Mouse (Mus musculus) limb, embryonic 14.5 days (tissue): ENCODE data around the gene Adcyap1r1. TPM values are rescaled to one million over a fixed set of nuclear protein-coding genes. Genes with fewer than 3 reads are reported as not detected.

Experiments
- ATAC-seq: fragments of 200-750 bp; cut with Nextera tagmentation; 2 replicates; pipeline ENCODE4 v1.8.0; 2017; ENCODE audit warnings: low read depth, moderate number of reproducible peaks, moderate TSS enrichment; ENCODE audit not compliant: low FRiP score
- DNase-seq: peaks from one replicate; pipeline ENCODE4 v3.0.0-alpha.2; 2015; ENCODE audit warnings: low spot score
- H3K27ac ChIP-seq: fragments of 300-500 bp; sonication (generic); replicated peaks from 2 replicates; pipeline ENCODE4 v1.5.1; 2014; ENCODE audit warnings: low read depth, mild to moderate bottlenecking, low read length, moderate library complexity, mixed read lengths
- H3K27me3 ChIP-seq: fragments of 300-500 bp; sonication (generic); 2 replicates; pipeline ENCODE4 v1.6.1; 2014; ENCODE audit warnings: low read length, mixed read lengths; ENCODE audit not compliant: control insufficient read depth, insufficient read depth
- H3K36me3 ChIP-seq: fragments of 300-500 bp; sonication (generic); 2 replicates; pipeline ENCODE4 v1.6.1; 2014; ENCODE audit warnings: mild to moderate bottlenecking, low read length, moderate library complexity, mixed read lengths; ENCODE audit not compliant: control insufficient read depth, insufficient read depth
- H3K4me1 ChIP-seq: fragments of 300-500 bp; sonication (generic); 2 replicates; pipeline ENCODE4 v1.6.1; 2014; ENCODE audit warnings: antibody characterized with exemption, low read length, mixed read lengths; ENCODE audit not compliant: control insufficient read depth, insufficient read depth
- H3K4me2 ChIP-seq: fragments of 300-500 bp; sonication (generic); replicated peaks from 2 replicates; pipeline ENCODE4 v1.6.1; 2014; ENCODE audit warnings: low read depth, mild to moderate bottlenecking, low read length, moderate library complexity; ENCODE audit not compliant: severe bottlenecking
- H3K4me3 ChIP-seq: fragments of 300-500 bp; sonication (generic); replicated peaks from 2 replicates; pipeline ENCODE4 v1.5.1; 2014; ENCODE audit warnings: low read length
- H3K9ac ChIP-seq: fragments of 300-500 bp; sonication (generic); 2 replicates; pipeline ENCODE4 v1.6.1; 2014; ENCODE audit warnings: mild to moderate bottlenecking, low read depth, low read length, moderate library complexity; ENCODE audit not compliant: severe bottlenecking
- H3K9me3 ChIP-seq: fragments of 300-500 bp; sonication (generic); 2 replicates; pipeline ENCODE4 v1.6.1; 2016; ENCODE audit warnings: low read length; ENCODE audit not compliant: control insufficient read depth
- POLR2A ChIP-seq: fragments of 200-500 bp; IDR thresholded peaks from 2 replicates; pipeline ENCODE4 v1.8.0; 2012; ENCODE audit warnings: inconsistent platforms, mild to moderate bottlenecking, moderate library complexity, borderline replicate concordance; ENCODE audit not compliant: insufficient read depth, insufficient read length; ENCODE audit errors: extremely low read depth
- WGBS: fragments of 180-500 bp; shearing (Covaris S2); extraction: QIAGEN DNeasy Blood & Tissue Kit; methylation state at CpG from one replicate; pipeline ENCODE4 v1.1.7; 2014; 5-methylcytosine and 5-hydroxymethylcytosine counted together
- polyA plus RNA-seq, 2 experiments: library from polyadenylated mRNA; depleted of rRNA in 1 of 2; stranded (reverse) in 1 of 2; unstranded in 1 of 2; fragments of >200 nt; fragmentation: Nextera tagmentation in 1 of 2; extraction: Ambion mirVana in 1 of 2; gene quantifications; 2 replicates each; pipeline versions ENCODE4 v1.2.1 to v1.2.3; 2012 to 2014

Adcyap1r1 gene
- polyA plus RNA-seq, 2 experiments, result 2.2 to 3.0 TPM

GRCm38 (mm10) chr6:55420869-55421361 is 30.9 kb upstream of the Adcyap1r1 start:
- no peaks in the 10 kb centered on the region for H3K4me1 ChIP-seq
- ATAC-seq (no peak), DNase-seq (no peak)
- WGBS, result 50% methylated on average over 1 of the region's 1 CpGs
- no peak overlapping the region for H3K27ac ChIP-seq
- no peak overlapping the region for H3K4me3 ChIP-seq
- no peaks in the 10 kb centered on the region for H3K36me3 ChIP-seq
- TF ChIP-seq POLR2A, result no peak
- no peak overlapping the region for H3K4me2 ChIP-seq
- H3K9ac ChIP-seq, result no peak overlapping the region
- H3K27me3 ChIP-seq, result no peaks in the 10 kb centered on the region
- no peaks in the 10 kb centered on the region for H3K9me3 ChIP-seq

DNA sequence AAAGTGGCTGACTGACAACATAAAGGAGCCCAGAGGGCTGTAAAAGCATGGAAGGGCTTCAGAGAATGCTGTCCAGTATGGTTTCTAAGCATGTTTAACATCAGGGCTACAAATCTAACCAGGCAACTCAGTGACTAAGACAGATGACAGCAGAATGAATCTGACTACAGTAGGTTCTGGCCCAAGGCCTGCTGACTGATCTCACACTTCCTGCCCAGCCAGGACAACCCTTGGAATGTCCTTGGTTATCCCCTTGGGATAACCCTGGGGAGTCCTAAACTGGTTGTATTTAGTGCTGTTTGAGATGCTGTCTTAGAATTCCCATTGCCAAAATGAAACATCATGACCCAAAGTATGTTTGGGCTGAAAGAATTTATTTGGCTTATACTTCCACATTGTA is 19.7 kb upstream of the Adcyap1r1 start:
- no peak overlapping the region for H3K4me3 ChIP-seq
- DNase-seq (no peak), ATAC-seq (no peak)
- H3K27me3 ChIP-seq, result no peaks in the 10 kb centered on the region
- no peaks in the 10 kb centered on the region for H3K4me1 ChIP-seq
- TF ChIP-seq POLR2A, result no peak
- H3K9me3 ChIP-seq, result no peaks in the 10 kb centered on the region
- no peak overlapping the region for H3K27ac ChIP-seq
- H3K4me2 ChIP-seq, result no peak overlapping the region
- H3K36me3 ChIP-seq, result no peaks in the 10 kb centered on the region
- no peak overlapping the region for H3K9ac ChIP-seq

DNA sequence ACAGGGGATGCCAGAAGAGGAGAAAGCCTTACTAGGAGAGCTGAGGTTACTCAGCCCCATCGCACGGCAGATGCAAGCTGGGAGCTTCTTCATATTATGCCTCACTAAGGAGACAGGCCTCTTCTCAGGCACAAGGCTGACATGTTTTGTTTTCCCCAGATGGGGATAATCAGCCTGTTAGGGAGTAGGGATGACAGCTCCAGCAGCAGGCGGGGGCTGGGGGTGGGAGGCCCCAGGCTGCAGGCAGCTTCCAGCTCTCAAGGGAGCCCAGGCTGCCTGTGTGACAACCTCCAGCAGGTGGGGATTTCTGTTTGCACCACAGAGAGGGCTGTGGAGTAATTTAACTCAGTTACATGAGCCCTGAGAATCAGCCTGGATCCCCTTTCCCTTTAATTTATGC is 17.4 kb upstream of the Adcyap1r1 start:
- TF ChIP-seq POLR2A, result no peak
- no peak overlapping the region for H3K9ac ChIP-seq
- H3K4me1 ChIP-seq, result no peaks in the 10 kb centered on the region
- ATAC-seq (peak; percentile 68), DNase-seq (peak; percentile 55)
- H3K4me3 ChIP-seq, result no peak overlapping the region
- H3K27me3 ChIP-seq, result no peaks in the 10 kb centered on the region
- no peaks in the 10 kb centered on the region for H3K9me3 ChIP-seq
- H3K27ac ChIP-seq, result no peak overlapping the region
- no peaks in the 10 kb centered on the region for H3K36me3 ChIP-seq
- 43% methylated on average over 3 of the region's 3 CpGs for WGBS
- no peak overlapping the region for H3K4me2 ChIP-seq

DNA sequence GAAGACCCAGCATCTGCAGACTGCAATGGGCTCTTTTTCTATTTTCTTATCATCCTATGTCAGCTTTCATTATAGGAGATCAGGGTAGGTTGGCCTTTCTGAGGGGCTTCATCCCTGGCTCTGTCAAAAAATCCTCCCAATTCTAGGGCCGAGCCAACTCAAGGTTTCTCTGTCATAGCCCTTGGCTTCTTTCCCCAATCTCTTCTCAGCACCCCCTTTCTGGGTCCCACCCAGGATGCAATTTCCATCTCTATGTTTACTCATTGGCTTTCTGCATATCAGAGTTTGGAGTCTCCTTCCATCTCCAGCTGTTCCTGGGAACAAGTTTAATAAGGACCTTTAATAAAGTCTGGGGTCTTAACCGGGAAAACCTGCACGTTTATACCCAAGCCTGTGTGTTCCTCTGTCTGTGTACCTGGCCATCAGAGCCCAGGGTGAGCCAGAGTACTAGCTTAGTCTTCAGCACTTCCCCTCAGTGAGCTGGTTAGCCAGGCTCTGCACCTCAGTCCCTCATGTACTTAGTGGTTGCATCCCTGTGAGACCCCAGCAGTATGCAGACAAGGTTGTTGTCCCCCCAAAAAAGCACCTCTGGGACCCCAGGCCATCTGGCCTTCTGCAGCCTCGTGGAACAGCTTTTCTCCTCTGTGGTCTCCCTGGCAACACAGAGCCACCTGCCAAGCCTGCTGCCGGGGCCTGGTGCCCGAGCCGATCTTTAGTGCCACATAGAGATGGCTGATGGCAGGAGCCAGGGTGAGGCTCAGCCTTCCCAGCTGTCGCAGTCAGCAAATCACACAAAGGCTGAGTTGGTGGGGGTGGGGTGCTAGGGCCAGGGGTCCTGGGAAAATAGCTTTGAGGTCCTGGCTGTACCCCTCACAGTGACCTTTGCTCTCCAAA is 16.3 kb upstream of the Adcyap1r1 start:
- no peak for ATAC-seq
- no peaks in the 10 kb centered on the region for H3K9me3 ChIP-seq
- no peaks in the 10 kb centered on the region for H3K27me3 ChIP-seq
- no peak overlapping the region for H3K4me3 ChIP-seq
- no peaks in the 10 kb centered on the region for H3K4me1 ChIP-seq
- no peak for TF ChIP-seq POLR2A
- WGBS, result 57% methylated on average over 8 of the region's 8 CpGs
- no peak overlapping the region for H3K27ac ChIP-seq
- no peaks in the 10 kb centered on the region for H3K36me3 ChIP-seq
- no peak overlapping the region for H3K9ac ChIP-seq
- DNase-seq, result no peak
- no peak overlapping the region for H3K4me2 ChIP-seq

DNA sequence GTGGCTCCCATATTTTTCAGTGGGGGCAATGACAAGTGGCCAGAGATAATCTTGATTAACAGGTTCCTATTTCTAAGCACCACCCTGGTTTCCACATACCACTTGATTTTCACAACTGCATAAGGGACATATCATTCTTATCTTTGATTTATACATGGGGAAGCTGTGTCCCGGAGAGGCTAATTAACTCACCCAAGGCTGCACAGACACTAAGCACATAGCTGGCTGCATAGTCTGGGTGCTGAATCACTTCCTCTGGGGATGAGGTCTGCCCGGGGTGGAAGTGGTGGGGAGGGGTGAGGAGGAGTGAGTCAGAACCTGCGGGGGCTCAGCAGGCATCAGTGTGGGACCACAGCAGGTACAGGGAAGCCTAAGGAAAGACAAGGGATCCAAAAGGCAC is 13.9 kb upstream of the Adcyap1r1 start:
- H3K36me3 ChIP-seq, result no peaks in the 10 kb centered on the region
- H3K27ac ChIP-seq, result no peak overlapping the region
- DNase-seq (no peak), ATAC-seq (no peak)
- H3K4me3 ChIP-seq, result no peak overlapping the region
- no peaks in the 10 kb centered on the region for H3K4me1 ChIP-seq
- H3K9ac ChIP-seq, result no peak overlapping the region
- TF ChIP-seq POLR2A, result no peak
- 48% methylated on average over 3 of the region's 3 CpGs for whole genome bisulfite sequencing
- no peak overlapping the region for H3K4me2 ChIP-seq
- H3K27me3 ChIP-seq, result no peaks in the 10 kb centered on the region
- H3K9me3 ChIP-seq, result no peaks in the 10 kb centered on the region
